Mouse (Mus musculus): ENCODE measurements around the gene Arhgap27. TPM values are rescaled to one million over a fixed set of nuclear protein-coding genes. Genes with fewer than 3 reads are reported as not detected.

The Arhgap27 gene
- total RNA-seq, 2 experiments from 2014 or later: 16.3 to 17.6 TPM

- intact Hi-C loops (cut with DNase I): loop anchor here (1.0 to 2.0 kb wide), 5 partner anchors 15 to 196 kb away; no protein-coding TSS in a partner anchor
These were observed 3.5 kb downstream of the Arhgap27 start for GRCm38 (mm10) chr11:103359841-103360641.

DNA sequence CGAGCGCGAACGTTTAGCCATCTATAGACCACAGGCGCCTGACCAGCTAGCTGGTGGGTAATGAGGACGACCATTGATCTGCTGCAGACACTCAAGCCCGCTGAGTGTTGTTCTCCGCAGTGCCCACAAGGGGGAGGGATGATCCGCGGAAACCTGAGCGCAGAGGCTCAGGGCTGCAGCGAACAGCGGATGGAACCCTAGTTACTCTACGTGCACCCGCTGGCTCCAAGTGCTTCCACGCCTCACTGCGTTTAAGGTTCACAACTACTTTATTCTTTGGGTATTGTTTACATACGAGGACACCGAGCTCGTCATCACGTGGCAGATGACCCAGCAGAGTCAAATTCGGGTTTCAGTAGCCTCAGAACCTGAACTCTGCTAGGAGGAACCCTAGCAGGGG lies 4.4 kb downstream of the Arhgap27 start:
- DNase-seq: peak; percentile 76 to 81
- intact Hi-C loops (cut with DNase I): loop anchor here (1.0 to 2.0 kb wide), 3 partner anchors 26 to 197 kb away; no protein-coding TSS in a partner anchor

More at GRCm38 (mm10) chr11:103359841-103360641, 3.5 kb downstream of the Arhgap27 start:
- DNase-seq: peak; percentile 89

DNA sequence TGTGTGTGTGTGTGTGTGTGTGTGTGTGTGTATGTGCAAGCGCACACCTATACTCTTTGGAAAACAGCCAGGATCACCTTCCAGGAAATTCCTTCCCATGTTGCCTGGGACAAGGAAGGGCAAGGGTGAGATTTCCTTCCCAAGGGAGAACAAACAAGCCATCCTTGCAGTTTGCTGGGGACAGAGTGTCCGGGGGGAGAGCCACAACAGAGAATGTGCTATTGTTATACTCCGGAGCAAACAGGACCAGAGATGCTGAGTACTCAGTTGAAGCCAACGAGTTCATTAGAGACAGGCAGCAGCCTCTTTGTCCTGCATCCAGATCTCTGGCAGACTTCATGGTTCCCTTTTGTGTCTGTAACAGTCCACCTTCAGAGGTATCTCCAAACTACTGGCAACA lies 5.2 kb downstream of the Arhgap27 start:
- peak in 1 of 2 experiments; percentile 28 for DNase-seq
- intact Hi-C loops (cut with DNase I): loop anchor here (2.0 kb wide), 2 partner anchors 26 to 106 kb away; no protein-coding TSS in a partner anchor

- DNase-seq: no peak
- intact Hi-C loops (cut with DNase I): loop anchor here (2.0 kb wide), 2 partner anchors 25 to 107 kb away; no protein-coding TSS in a partner anchor
These were observed 5.8 kb downstream of the Arhgap27 start for GRCm38 (mm10) chr11:103357710-103358109.

GRCm38 (mm10) chr11:103356938-103357670 lies 6.4 kb downstream of the Arhgap27 start:
- intact Hi-C loops (cut with DNase I): no loop called here
- DNase-seq: no peak

DNA sequence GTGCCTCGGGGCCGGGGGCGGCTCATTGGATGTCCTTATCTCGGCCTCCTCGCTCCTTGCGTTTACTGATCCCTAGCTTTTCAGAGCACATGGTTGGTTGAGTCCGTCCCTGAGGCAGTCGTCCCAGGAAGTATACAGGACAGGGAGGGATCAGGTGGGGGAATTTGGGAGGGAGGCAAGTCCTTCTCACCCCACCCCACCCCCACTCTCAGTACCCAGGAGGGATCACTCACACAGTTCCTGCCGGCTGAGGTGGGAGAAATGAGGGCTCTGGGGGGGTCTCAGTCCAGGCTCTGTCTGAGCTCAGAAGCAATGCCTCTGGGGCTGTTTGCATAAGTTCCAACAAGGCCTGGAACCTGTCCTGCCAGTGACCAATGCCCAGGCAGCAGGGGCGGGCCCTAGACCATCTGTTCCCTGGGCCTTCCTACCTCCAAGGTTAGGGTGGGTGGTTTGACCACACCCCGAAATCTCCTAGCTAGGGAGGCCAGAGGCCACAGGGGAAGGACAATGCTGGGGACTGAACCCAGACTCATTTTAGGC lies 7.4 kb downstream of the Arhgap27 start:
- no peak for DNase-seq
- intact Hi-C loops (cut with DNase I): no loop called here

GRCm38 (mm10) chr11:103355251-103355650 lies 8.2 kb downstream of the Arhgap27 start:
- intact Hi-C loops (cut with DNase I): no loop called here
- DNase-seq: no peak

DNA sequence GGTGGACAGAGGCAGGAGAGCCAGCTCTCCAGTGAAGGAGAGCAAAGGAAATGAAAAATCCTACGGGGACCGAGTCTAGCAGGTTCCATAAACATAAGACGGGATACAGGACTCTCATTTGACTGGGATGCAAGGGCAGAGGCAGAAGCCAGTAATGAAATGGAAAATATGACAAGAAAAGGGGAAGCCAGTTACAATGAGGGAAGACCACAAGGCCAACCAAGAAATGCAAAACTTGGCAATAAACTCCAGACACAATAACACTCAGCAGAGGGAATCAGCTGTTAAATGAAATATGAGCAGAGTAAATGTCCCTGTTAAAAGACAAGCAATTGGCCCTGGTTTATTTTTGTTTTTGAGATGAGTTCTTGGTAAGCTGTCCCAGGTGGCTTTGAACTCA lies 9.5 kb downstream of the Arhgap27 start:
- intact Hi-C loops (cut with DNase I): no loop called here
- no peak for DNase-seq

DNA sequence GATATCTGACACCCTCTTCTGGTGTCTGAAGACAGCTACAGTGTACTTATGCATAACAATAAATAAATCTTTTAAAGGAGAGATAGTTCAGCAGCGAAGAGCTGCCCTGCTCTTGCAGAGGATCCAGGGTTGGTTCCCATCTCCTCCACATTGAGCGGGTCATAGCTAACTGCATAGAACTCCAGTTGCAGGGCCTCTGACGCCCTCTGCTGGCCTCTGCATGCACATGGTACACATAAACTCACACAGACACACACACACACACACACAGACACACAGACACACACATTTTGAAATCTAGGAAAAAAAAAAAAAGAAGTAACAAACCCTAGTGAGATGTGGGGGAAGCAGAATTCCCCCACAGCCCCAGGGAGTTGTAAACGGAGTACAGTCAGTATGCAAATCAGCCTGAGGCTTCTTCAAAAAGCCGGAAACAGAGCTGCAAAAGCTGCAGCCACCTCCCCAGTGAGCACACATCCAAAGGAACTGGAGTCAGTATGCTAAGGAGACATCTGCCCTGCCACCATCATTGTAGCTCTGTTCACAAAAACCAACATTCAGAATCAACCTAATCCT lies 11.2 kb downstream of the Arhgap27 start:
- intact Hi-C loops (cut with DNase I): no loop called here
- no peak for DNase-seq

DNA sequence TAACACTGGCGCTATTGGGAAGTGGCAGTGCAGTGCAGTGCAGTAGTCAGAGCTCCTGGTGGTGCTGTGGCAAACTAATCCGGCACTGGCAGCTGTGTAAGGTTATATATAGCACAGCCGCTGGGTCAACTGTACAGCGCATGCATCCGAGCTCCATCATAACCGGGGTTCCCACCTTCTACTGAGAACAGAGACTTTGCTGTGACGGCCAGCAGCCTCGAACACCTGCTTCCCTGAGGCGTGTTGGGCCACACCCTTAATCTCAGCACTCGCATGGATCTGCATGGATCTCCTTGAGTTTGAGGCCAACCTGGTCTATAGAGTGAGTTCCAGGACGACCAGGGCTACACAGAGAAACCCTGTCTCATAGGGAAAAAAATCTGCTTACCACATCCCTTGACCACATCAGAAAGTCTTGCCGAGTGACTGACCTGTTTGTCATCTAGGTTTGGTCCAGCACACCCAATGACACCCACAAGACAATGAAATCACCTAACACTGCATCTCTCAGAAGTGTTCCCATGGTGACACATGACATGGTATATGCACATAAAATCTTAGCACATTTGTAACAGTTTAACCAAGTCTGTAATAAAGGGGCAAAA lies 12.7 kb downstream of the Arhgap27 start:
- intact Hi-C loops (cut with DNase I): no loop called here
- no peak for DNase-seq

- intact Hi-C loops (cut with DNase I): no loop called here
- DNase-seq: no peak
These were observed 13.8 kb downstream of the Arhgap27 start for GRCm38 (mm10) chr11:103349699-103350098.

GRCm38 (mm10) chr11:103346657-103347056 lies 16.8 kb downstream of the Arhgap27 start:
- peak; percentile 54 to 60 for DNase-seq
- intact Hi-C loops (cut with DNase I): no loop called here

DNA sequence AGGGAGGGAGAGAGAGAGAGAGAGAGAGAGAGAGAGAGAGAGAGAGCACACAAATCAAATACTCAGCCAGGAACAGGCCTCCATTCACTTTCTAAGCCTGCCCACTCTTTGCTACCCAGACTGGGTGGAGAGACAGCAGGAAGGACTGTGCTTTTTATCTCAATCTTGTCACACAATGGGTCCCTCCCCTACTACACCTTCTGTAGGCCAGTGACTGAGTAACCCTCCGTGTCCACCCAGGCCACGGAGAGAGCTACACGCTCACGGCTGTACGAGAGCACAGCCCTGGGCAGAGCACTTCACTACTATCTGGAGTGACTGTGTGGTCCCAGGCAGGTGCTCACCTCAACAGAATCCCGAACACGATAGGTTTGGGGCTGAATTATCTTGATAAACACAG lies 17.3 kb downstream of the Arhgap27 start:
- intact Hi-C loops (cut with DNase I): no loop called here
- DNase-seq: no peak

DNA sequence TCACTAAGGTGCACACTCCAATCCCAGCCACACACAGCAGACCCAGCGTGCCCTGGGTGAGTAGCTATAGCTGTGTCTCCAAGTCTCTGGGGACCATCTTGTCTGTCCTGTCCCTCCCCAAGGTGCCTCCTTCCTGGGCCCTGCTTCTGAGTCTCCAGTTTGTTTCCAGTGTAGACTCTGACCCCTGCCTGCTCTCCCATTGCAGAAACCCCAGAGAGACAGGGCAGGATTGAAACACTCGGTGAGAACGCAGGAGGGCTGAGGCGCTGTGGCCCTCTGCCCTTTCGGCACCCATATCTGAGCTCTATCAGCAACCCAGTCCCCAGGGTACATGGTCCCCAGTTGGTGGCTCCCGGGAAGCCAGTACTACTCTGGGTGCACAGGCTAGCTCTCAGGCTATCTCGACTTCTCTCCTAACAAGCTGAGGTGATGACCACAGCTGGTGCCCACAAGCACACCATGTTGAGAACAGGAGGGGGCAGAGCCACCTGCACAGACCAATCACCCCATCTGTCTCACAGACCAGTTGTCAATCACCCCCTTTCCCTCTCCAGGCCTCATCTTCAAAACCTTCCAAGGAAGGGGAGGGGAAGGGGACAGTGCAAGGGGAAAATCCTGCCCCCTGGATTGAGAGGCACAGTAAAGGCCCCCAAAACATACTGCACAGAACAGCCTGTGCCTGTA lies 17.9 kb downstream of the Arhgap27 start:
- no peak for DNase-seq
- intact Hi-C loops (cut with DNase I): no loop called here

DNA sequence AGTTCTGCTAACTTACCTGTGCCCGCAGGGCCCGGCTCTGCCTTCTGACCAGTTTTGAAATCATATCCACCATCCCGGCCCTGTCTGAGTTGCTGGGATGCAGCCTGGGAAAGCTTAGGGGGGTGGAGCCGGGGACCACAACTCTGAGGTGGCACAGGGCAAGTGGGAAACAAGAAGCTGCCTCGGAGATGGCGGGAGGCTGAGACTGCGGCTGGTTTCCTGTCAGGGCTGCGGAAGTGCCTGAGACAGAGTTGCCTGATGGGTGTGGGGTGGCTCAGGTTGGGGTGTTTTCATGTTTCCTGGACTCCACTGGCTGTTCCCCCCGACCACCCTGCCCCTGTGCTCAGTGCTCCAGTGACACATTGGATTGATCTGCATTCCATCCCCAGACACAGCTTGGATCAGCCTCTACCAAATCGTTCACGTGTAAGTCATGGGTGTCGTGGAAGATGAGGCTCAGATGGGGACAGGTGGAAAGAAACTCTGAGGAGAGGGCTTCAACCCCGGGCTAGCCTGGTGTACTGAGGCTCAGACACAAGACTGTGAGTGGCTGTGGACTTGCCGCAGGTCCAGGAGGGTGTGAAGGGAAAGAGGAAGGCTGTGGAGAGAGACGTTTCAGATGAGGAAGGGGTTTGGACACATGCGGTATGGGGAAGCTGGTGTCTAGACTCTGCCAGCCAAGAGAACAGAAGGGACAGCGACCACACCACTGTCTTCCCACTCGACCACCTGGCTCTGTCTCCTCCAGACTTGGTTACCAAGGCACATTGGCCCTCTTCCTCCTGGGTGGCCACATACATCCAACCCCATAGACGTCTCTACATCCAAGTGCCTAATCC lies 18.8 kb downstream of the Arhgap27 start:
- intact Hi-C loops (cut with DNase I): no loop called here
- DNase-seq: no peak

DNA sequence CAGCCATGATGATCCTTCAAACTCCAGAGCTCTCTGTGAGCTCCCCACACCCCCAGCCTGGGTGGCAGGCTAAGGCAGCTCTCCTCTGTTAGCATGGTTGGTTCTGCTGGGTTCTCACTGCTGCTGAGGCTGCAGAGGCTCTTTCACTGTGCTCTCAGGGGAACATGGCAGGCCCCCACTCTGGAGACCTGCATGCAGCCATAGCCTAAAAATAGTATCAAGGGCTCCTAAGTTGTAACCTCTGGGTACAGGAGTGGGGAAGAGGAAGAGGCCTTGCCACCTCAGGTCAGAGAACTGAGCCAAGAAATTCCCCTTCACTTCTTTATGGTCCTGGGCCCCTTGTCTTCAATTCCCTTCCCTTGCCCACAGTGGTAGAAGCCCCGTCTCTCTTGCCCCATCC lies 19.6 kb downstream of the Arhgap27 start:
- intact Hi-C loops (cut with DNase I): no loop called here

GRCm38 (mm10) chr11:103343063-103343462 lies 20.4 kb downstream of the Arhgap27 start:
- intact Hi-C loops (cut with DNase I): no loop called here
- DNase-seq: no peak

More for the DNA sequence above, 19.6 kb downstream of the Arhgap27 start:
- DNase-seq: no peak

DNA sequence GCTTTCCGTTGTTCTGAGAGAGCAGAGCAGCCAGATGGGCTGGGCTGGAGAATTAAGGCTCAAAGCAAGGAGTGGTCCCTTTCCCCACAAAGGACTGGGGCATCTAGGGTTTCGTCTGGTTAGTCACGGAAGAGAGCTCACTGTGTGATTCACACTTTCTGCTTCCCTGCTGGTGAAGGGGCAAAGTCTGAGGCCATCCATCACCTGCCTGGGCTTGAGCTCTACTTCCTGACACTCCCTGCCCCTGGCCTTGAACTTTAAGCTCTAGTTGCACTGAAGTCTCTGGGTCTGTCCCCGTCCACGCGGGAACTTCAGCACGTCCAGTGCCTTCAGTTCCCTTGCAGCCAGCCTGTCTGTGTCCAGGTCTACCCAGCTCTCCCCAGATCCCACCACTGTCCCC lies 22.8 kb downstream of the Arhgap27 start:
- intact Hi-C loops (cut with DNase I): no loop called here
- DNase-seq: no peak

DNA sequence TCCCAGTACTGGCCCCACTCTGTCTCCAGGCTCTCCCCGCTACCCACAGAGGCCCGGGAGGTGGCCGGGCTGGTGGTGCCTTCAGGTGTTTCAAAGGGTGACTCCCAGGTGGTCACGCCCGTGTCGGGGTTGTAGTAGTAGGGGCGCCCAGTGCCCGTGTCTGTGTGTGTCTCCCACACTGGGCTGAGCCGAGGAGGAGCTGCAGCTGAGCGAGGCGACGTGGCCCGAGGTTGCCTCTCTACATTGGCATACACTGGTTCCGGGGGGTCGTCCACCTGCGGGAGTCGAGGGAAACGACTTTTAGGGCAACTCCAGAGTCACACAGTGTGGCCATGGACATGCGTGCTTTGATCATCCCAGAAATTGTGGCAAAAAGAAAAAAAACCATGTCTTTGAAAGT lies 23.4 kb downstream of the Arhgap27 start:
- intact Hi-C loops (cut with DNase I): no loop called here
- DNase-seq: no peak

Measured in heart, postnatal 36 days (tissue).